Mouse (Mus musculus) heart, embryonic 13.5 days (tissue): ENCODE measurements around the gene Spc24. TPM values are rescaled to one million over a fixed set of nuclear protein-coding genes. Genes with fewer than 3 reads are reported as not detected.

Experiments
- ATAC-seq: fragments of 200-750 bp; cut with Nextera tagmentation; 2 replicates; pipeline ENCODE4 v1.8.0; 2017; ENCODE audit warnings: moderate TSS enrichment; ENCODE audit not compliant: insufficient number of reproducible peaks, low FRiP score, low TSS enrichment; ENCODE audit errors: extremely low read depth
- H3K27ac ChIP-seq: fragments of 300-500 bp; sonication (generic); replicated peaks from 2 replicates; pipeline ENCODE4 v1.5.1; 2015; ENCODE audit warnings: moderate library complexity, mild to moderate bottlenecking, inconsistent platforms
- H3K27me3 ChIP-seq: fragments of 300-500 bp; sonication (generic); replicated peaks from 2 replicates; pipeline ENCODE4 v1.6.1; 2015; ENCODE audit warnings: mild to moderate bottlenecking, inconsistent platforms
- H3K36me3 ChIP-seq: fragments of 300-500 bp; sonication (generic); 2 replicates; pipeline ENCODE4 v1.6.1; 2015; ENCODE audit warnings: mild to moderate bottlenecking, inconsistent platforms
- H3K4me1 ChIP-seq: fragments of 300-500 bp; sonication (generic); 2 replicates; pipeline ENCODE4 v1.6.1; 2015; ENCODE audit warnings: inconsistent platforms
- H3K4me2 ChIP-seq: fragments of 300-500 bp; sonication (generic); 2 replicates; pipeline ENCODE4 v1.6.1; 2015; ENCODE audit warnings: inconsistent platforms, mild to moderate bottlenecking, moderate library complexity
- H3K4me3 ChIP-seq: fragments of 300-500 bp; sonication (generic); 2 replicates; pipeline ENCODE4 v1.5.1; 2015; ENCODE audit warnings: moderate library complexity, mild to moderate bottlenecking, inconsistent platforms
- H3K9ac ChIP-seq: fragments of 300-500 bp; sonication (generic); 2 replicates; pipeline ENCODE4 v1.6.1; 2015; ENCODE audit warnings: inconsistent platforms, mild to moderate bottlenecking, moderate library complexity
- H3K9me3 ChIP-seq: fragments of 300-500 bp; sonication (generic); 2 replicates; pipeline ENCODE4 v1.6.1; 2016; ENCODE audit warnings: inconsistent platforms
- WGBS: fragments of 180-500 bp; shearing (Covaris S2); methylation state at CpG from one replicate; pipeline ENCODE4 v1.1.7; 2015; ENCODE audit warnings: mixed read lengths; 5-methylcytosine and 5-hydroxymethylcytosine counted together
- polyA plus RNA-seq: library from polyadenylated mRNA; unstranded; fragments of >200 nt; fragmentation: Nextera tagmentation; extraction: Ambion mirVana; gene quantifications from 2 replicates; pipeline ENCODE4 v1.2.1, GENCODE M21; 2015

The Spc24 gene
- polyA plus RNA-seq: 84.8 and 96.7 TPM in 2 replicates

DNA sequence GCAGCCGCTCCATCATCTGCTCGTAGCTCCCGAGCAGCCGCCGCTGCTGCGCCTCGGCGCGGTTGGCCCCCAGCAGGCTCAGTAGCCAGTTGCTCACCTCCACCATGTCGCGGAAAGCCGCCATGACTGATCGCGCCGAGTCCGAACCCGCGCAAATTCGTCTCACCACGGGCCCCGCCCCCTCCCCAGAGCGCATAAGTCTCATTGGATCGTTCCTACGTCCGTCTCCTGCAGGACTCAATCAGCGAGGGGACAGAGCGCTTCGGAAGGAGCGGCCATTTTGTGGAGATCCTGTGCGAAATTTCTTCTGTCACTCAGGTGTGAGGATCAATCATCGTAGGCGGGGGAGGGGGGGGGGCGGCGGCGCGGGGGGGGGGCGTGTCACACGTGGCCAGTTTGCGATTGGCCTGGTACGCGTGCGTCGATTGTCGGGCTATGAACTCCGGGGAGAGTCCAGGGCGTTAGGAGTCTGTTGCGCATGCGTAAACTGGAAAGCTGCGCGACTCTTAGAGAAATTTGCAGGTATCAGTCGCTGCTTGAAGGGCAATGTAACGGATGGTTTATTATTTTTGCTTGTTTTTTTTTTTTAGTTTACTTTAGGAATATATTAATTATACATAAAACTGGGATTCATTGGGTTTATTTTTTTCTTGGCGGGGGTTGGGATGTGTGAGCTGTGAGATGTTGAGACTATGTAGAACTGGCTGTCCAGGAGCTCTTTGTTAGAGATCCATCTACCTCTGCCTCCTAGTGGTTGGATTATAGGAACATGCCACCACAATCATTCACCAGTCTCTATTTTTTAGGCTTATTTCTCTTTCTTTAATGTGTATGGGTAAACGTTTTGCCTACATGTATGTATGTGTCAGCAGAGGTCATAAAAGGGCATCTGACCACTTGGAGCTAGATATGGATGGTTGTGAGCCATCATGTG, at the start of gene Spc24:
Gene Spc24 (minus strand): TSS at position 149 of the 934 bp plus-strand sequence.
- Histone ChIP-seq H3K9me3 (no peaks in the 10 kb centered on the region), H3K4me1 (peaks cover 46% of the 10 kb centered on the region), H3K27me3 (no peaks in the 10 kb centered on the region), H3K9ac (peak within 1 kb of the TSS; percentile 87), H3K27ac (peak within 1 kb of the TSS; percentile 51), H3K4me2 (peak within 1 kb of the TSS; percentile 74), H3K36me3 (peaks cover 22% of the 10 kb centered on the region), H3K4me3 (peak within 1 kb of the TSS; percentile 83)
- under 1% methylated on average over 52 of the region's 54 CpGs for WGBS
- ATAC-seq: peak; percentile 85

DNA sequence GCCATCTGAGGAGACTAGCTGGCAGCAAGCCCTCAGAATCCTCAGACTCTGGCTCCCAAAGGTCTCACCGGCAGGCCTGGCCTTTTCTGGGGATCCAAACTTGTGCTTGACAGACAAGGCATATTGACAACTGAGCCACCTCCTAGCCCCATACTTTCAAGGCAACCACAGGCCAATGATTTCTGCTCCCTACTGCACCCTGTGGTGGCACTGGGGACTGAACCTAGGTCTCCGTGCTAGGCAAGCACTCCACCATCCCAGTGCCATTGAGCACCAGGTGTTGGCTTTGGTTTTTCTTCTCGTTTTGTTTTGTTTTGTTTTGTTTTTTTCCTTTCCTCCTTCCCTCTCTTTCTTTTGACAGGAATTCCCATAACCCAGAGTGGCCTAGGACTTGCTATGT, 48.5 kb upstream of the Spc24 start:
- WGBS: 61% methylated on average over 3 of the region's 3 CpGs
- Histone ChIP-seq H3K4me2 (no peak overlapping the region), H3K4me3 (no peak overlapping the region), H3K27me3 (no peaks in the 10 kb centered on the region), H3K27ac (no peak overlapping the region), H3K9ac (no peak overlapping the region), H3K36me3 (peaks cover 50% of the 10 kb centered on the region), H3K4me1 (peaks cover 10% of the 10 kb centered on the region), H3K9me3 (no peaks in the 10 kb centered on the region)
- no peak for ATAC-seq

DNA sequence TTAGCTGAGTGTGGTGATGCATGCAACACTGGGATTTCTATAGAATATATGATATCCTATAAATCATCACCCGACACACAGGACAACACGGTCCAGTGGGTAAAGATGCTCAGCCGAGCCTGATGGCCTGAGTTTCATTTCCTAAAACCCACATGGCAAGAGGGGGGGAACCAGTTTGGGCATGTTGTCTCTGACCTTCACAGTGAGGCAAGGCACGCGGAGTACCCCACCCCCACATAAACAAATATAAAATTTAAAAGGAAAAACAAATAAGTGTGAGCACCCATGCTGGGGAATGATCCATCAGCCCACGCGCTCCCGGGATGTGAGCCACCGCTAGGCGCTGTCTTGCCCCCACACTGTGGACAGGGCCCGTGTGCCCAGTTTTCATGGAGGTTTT, 46.9 kb upstream of the Spc24 start:
- H3K27me3 ChIP-seq: no peaks in the 10 kb centered on the region
- H3K4me3 ChIP-seq: no peak overlapping the region
- H3K9me3 ChIP-seq: no peaks in the 10 kb centered on the region
- 87% methylated on average over 11 of the region's 11 CpGs for WGBS
- no peak overlapping the region for H3K27ac ChIP-seq
- peaks cover 44% of the 10 kb centered on the region for H3K36me3 ChIP-seq
- no peak for ATAC-seq
- peaks cover 11% of the 10 kb centered on the region for H3K4me1 ChIP-seq
- no peak overlapping the region for H3K4me2 ChIP-seq
- no peak overlapping the region for H3K9ac ChIP-seq

- peaks cover 47% of the 10 kb centered on the region for H3K36me3 ChIP-seq
- H3K9me3 ChIP-seq: no peaks in the 10 kb centered on the region
- H3K9ac ChIP-seq: no peak overlapping the region
- H3K27ac ChIP-seq: peak overlapping the region; percentile 3; the same call in 1 of the 2 replicates
- no peak for ATAC-seq
- H3K4me1 ChIP-seq: peaks cover 11% of the 10 kb centered on the region
- no peaks in the 10 kb centered on the region for H3K27me3 ChIP-seq
- no peak overlapping the region for H3K4me2 ChIP-seq
- 58% methylated on average over 3 of the region's 3 CpGs for WGBS
- no peak overlapping the region for H3K4me3 ChIP-seq
These were observed 46.3 kb upstream of the Spc24 start for GRCm38 (mm10) chr9:21806363-21806762.

DNA sequence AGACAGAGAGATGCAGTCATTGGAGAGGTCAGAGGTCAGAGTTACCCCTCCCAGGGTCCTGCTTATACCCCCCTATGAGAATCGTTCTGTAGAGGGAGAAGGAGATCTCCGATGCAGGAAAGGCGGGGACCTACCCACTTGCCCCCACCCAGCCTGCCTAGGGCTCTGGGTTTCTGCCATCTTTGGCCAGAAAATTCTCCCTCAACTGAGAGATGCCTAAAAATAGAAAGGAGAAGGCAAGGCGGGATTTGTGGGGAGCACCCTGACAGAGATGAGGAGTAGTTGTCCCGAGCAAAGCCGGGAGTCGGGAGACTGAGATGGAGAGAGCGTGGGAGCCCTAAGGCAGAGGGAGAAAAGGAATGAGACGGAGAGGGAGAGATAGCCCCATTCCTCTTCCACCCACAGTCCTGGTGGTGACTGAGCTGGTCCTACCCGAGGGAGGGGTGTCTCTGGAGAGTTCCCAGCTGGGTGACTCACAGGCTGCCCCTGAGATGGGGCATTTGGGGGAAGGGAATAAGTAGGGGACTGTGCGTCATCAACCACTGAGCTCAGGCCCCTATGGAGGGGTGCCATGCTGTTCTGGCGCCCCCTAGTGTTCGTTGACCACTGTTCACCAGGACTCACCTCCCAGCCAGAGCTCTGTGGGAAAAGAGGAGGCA, 44.0 kb upstream of the Spc24 start:
- peaks cover 43% of the 10 kb centered on the region for H3K36me3 ChIP-seq

DNA sequence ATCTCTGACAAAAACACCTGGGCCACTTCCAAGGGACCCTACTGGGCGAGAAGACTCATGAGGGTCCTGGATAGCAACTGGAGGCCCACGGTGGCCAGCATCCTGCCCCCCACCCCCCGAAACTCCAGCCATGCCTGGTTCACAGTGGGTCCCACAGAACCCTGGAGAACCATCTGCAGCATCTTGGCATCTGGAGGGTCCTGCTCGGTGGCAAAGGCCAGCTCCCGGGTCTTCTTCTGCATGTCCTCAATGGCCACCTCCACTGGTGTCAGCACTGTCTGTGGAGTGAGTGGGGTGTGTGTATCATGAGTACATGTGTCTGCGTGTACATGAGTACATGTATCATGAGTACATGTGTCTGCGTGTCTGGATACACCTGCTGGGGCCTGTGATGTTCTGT, 41.5 kb upstream of the Spc24 start:
- H3K9ac ChIP-seq: no peak overlapping the region
- H3K9me3 ChIP-seq: no peaks in the 10 kb centered on the region
- H3K4me3 ChIP-seq: no peak overlapping the region
- peaks cover 27% of the 10 kb centered on the region for H3K4me1 ChIP-seq
- peaks cover 35% of the 10 kb centered on the region for H3K36me3 ChIP-seq
- no peak overlapping the region for H3K4me2 ChIP-seq
- no peak for ATAC-seq
- H3K27me3 ChIP-seq: no peaks in the 10 kb centered on the region
- H3K27ac ChIP-seq: no peak overlapping the region
- 89% methylated on average over 7 of the region's 7 CpGs for WGBS

More for the DNA sequence above, 44.0 kb upstream of the Spc24 start:
- ATAC-seq: peak; percentile 68; the same call in 1 of the 2 replicates
- Histone ChIP-seq H3K4me1 (peaks cover 12% of the 10 kb centered on the region), H3K4me2 (peak overlapping the region; percentile 67), H3K9ac (peak overlapping the region; percentile 67), H3K27ac (peak overlapping the region; percentile 84), H3K27me3 (no peaks in the 10 kb centered on the region), H3K4me3 (peak overlapping the region; percentile 36), H3K9me3 (no peaks in the 10 kb centered on the region)
- WGBS: 24% methylated on average over 13 of the region's 13 CpGs

DNA sequence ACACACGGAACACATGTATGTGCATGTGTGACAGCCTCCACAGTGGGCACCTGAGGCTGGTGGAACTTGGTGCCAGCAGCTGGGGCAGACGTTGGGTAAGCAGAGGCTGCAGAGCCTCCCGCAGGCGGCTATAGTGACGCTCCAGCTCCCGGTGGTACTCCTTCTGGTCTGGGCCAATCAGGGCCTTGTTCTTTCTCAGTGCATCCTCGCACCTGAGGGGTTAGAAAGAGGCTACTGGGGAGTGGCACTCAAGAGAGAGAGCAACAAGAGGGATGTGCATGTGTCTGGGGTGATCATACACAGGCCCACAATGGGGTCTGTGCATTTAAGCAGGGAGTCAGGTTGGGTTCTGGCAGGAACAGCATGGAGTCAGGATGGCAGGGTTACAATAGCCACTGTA, 41.0 kb upstream of the Spc24 start:
- Histone ChIP-seq H3K4me3 (no peak overlapping the region), H3K9me3 (no peaks in the 10 kb centered on the region), H3K9ac (no peak overlapping the region), H3K27ac (no peak overlapping the region), H3K36me3 (peaks cover 35% of the 10 kb centered on the region), H3K27me3 (no peaks in the 10 kb centered on the region), H3K4me2 (no peak overlapping the region), H3K4me1 (peaks cover 32% of the 10 kb centered on the region)
- ATAC-seq: no peak
- 79% methylated on average over 7 of the region's 7 CpGs for WGBS

- Histone ChIP-seq H3K36me3 (peaks cover 56% of the 10 kb centered on the region), H3K9me3 (no peaks in the 10 kb centered on the region), H3K4me1 (peaks cover 48% of the 10 kb centered on the region), H3K4me2 (peak overlapping the region; percentile 73), H3K9ac (peak overlapping the region; percentile 98), H3K27me3 (no peaks in the 10 kb centered on the region), H3K27ac (peak overlapping the region; percentile 96), H3K4me3 (peak overlapping the region; percentile 95)
- ATAC-seq: no peak
- WGBS: 47% methylated on average over 3 of the region's 3 CpGs
These were observed 38.9 kb upstream of the Spc24 start for GRCm38 (mm10) chr9:21799010-21799350.

- Histone ChIP-seq H3K27ac (peak within 1 kb of the TSS; percentile 96), H3K9me3 (no peaks in the 10 kb centered on the region), H3K4me2 (peak within 1 kb of the TSS; percentile 73), H3K4me3 (peak within 1 kb of the TSS; percentile 95), H3K4me1 (peaks cover 48% of the 10 kb centered on the region), H3K27me3 (no peaks in the 10 kb centered on the region), H3K9ac (peak within 1 kb of the TSS; percentile 98), H3K36me3 (peaks cover 57% of the 10 kb centered on the region)
- under 1% methylated on average over 52 of the region's 52 CpGs for WGBS
- peak; percentile 81 for ATAC-seq
These were observed 38.4 kb upstream of the Spc24 start, which contains the start of gene Kank2 for GRCm38 (mm10) chr9:21798345-21799009. Gene Kank2 (minus strand): TSS chr9:21798744.

GRCm38 (mm10) chr9:21797921-21798344, 37.8 kb upstream of the Spc24 start:
- Histone ChIP-seq H3K4me1 (peaks cover 53% of the 10 kb centered on the region), H3K27ac (peak overlapping the region; percentile 96), H3K4me3 (peak overlapping the region; percentile 95), H3K9ac (peak overlapping the region; percentile 98), H3K36me3 (peaks cover 62% of the 10 kb centered on the region), H3K4me2 (peak overlapping the region; percentile 73), H3K9me3 (no peaks in the 10 kb centered on the region), H3K27me3 (no peaks in the 10 kb centered on the region)
- under 1% methylated on average over 26 of the region's 26 CpGs for WGBS
- ATAC-seq: peak; percentile 15; the same call in 1 of the 2 replicates

DNA sequence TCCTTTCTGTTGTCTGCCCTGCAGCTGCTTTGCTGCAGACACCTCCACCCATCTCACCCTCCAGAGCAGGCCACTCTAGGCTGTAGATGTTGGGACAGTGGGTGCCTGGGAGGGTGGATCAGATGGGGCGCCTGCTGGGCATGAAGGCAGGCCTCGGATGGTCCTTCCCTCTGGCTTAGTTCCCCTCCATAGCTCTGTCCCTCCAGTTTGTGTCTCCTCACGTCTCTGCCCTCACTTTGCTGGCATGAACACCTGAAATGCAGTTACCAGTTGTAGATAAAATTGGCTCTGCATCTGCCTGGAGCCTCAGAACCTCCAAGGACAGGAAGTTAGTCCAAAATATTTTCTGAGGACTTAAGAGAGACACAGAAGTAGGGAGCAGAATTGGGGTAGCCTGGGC, 36.8 kb upstream of the Spc24 start:
- Histone ChIP-seq H3K4me1 (peaks cover 63% of the 10 kb centered on the region), H3K4me3 (peak overlapping the region; percentile 95), H3K27me3 (no peaks in the 10 kb centered on the region), H3K27ac (peak overlapping the region; percentile 96), H3K4me2 (peak overlapping the region; percentile 73), H3K9ac (peak overlapping the region; percentile 98), H3K36me3 (peaks cover 60% of the 10 kb centered on the region), H3K9me3 (no peaks in the 10 kb centered on the region)
- ATAC-seq: no peak
- 49% methylated on average over 3 of the region's 3 CpGs for WGBS
